Mouse (Mus musculus) kidney, embryonic 16.5 days (tissue): ENCODE measurements around the gene Cnpy2. TPM values are rescaled to one million over a fixed set of nuclear protein-coding genes. Genes with fewer than 3 reads are reported as not detected.
"Not testable (repeated sequence)": the region's sequence is repeated elsewhere in the genome, so short reads cannot be mapped to it uniquely, and the experiment has no call there.

Source experiments
- ATAC-seq: fragments of 200-750 bp; cut with Nextera tagmentation; 2 replicates; pipeline ENCODE4 v1.8.0; 2017; ENCODE audit warnings: moderate TSS enrichment; ENCODE audit not compliant: low FRiP score, low TSS enrichment
- H3K27ac ChIP-seq: fragments of 300-500 bp; sonication (generic); 2 replicates; pipeline ENCODE4 v1.5.1; 2014; ENCODE audit warnings: low read length
- H3K27me3 ChIP-seq: fragments of 300-500 bp; sonication (generic); 2 replicates; pipeline ENCODE4 v1.6.1; 2014; ENCODE audit warnings: low read length, control low read depth, mixed read lengths; ENCODE audit not compliant: insufficient read depth
- H3K36me3 ChIP-seq: fragments of 300-500 bp; sonication (generic); 2 replicates; pipeline ENCODE4 v1.6.1; 2014; ENCODE audit warnings: low read length, control low read depth, mixed read lengths; ENCODE audit not compliant: insufficient read depth
- H3K4me1 ChIP-seq: fragments of 300-500 bp; sonication (generic); 2 replicates; pipeline ENCODE4 v1.6.1; 2014; ENCODE audit warnings: low read length, control low read depth, mixed read lengths; ENCODE audit not compliant: insufficient read depth
- H3K4me2 ChIP-seq: fragments of 300-500 bp; sonication (generic); replicated peaks from 2 replicates; pipeline ENCODE4 v1.6.1; 2014; ENCODE audit warnings: low read depth, low read length
- H3K4me3 ChIP-seq: fragments of 300-500 bp; sonication (generic); 2 replicates; pipeline ENCODE4 v1.5.1; 2014; ENCODE audit warnings: mild to moderate bottlenecking, low read length
- H3K9ac ChIP-seq: fragments of 300-500 bp; sonication (generic); replicated peaks from 2 replicates; pipeline ENCODE4 v1.6.1; 2014; ENCODE audit warnings: low read length
- H3K9me3 ChIP-seq: fragments of 300-500 bp; sonication (generic); 2 replicates; pipeline ENCODE4 v1.6.1; 2016; ENCODE audit warnings: low read length, control low read depth
- WGBS: fragments of 180-500 bp; shearing (Covaris S2); extraction: QIAGEN DNeasy Blood & Tissue Kit; methylation state at CpG from one replicate; pipeline ENCODE4 v1.1.7; 2014; 5-methylcytosine and 5-hydroxymethylcytosine counted together
- polyA plus RNA-seq: library from polyadenylated mRNA; unstranded; fragments of >200 nt; fragmentation: Nextera tagmentation; extraction: Ambion mirVana; gene quantifications from 2 replicates; pipeline ENCODE4 v1.2.1, GENCODE M21; 2015

The Cnpy2 gene
- polyA plus RNA-seq = 343 and 370 TPM in 2 replicates

DNA sequence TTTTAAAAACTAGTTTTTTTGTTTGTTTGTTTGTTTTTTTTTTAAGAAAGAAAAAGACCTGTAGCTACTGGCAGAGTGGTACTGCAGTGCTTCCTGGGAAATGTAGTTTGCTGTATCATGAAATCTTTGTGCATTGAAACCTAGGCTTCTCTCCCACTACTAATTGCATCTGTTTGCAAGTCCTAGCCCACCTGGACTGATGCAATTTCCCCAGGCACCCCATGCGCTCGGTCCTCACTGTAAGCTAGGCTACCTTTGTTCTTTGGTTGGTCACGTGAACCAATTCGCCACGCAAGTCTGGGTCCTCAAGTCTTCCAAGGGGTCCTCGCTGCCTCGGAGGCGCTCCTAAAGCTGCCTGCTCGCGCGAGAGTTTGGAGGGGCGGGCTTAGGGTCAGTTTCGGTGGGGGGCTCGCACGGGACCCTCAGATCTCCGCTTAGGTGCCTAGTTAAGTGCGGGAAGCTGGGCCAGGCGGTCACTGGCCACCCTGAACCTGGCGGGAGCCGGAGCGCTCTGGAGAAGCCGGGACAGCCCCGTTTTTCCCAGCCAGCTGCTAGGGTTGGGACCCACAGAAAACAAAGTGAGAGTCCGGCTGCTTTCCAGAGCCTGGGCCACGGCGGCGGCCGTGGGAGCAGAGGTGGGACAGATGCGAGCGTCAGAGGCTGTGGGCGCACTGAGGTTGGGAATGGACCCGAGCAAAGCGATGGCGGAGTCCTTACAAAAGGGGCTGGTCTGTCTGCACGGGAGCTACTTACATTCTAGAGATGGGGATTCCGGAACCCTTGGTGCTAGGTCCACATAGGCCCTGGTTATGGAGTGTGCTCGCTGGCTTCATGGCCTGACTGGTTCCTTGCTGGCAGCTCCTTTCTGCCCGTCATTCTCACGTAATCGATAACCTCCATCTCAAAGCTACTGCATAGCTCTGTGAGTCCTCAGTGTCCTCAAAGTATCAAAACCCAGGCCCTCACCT lies at the start of gene Cnpy2:
Gene Cnpy2, plus strand, starts transcription at position 319 of the 968 bp plus-strand sequence.
- H3K4me3 ChIP-seq = peak within 1 kb of the TSS; percentile 81
- peak; percentile 97 for ATAC-seq
- peaks cover 18% of the 10 kb centered on the region for H3K4me1 ChIP-seq
- H3K36me3 ChIP-seq = peaks cover 56% of the 10 kb centered on the region
- WGBS = under 1% methylated on average over 40 of the region's 40 CpGs
- no peaks in the 10 kb centered on the region for H3K9me3 ChIP-seq
- H3K9ac ChIP-seq = peak within 1 kb of the TSS; percentile 98
- no peaks in the 10 kb centered on the region for H3K27me3 ChIP-seq
- peak within 1 kb of the TSS; percentile 91 for H3K4me2 ChIP-seq
- peak within 1 kb of the TSS; percentile 98 for H3K27ac ChIP-seq

GRCm38 (mm10) chr10:128272819-128273439 lies 49.3 kb upstream of the Cnpy2 start:
- not testable (repeated sequence) for H3K4me1 ChIP-seq, H3K4me3 ChIP-seq, H3K4me2 ChIP-seq, H3K27me3 ChIP-seq, ATAC-seq, H3K9me3 ChIP-seq, H3K27ac ChIP-seq, H3K9ac ChIP-seq
- WGBS = 88% methylated on average over 4 of the region's 7 CpGs
- H3K36me3 ChIP-seq = peaks cover 12% of the 10 kb centered on the region; the same call in 1 of the 2 replicates

GRCm38 (mm10) chr10:128275374-128275773 lies 46.9 kb upstream of the Cnpy2 start:
- 92% methylated on average over 1 of the region's 1 CpGs for WGBS
- H3K4me1 ChIP-seq, H3K4me2 ChIP-seq, H3K9ac ChIP-seq, H3K27me3 ChIP-seq, H3K4me3 ChIP-seq, H3K27ac ChIP-seq, ATAC-seq, H3K9me3 ChIP-seq: not testable (repeated sequence)
- H3K36me3 ChIP-seq = peaks cover 22% of the 10 kb centered on the region

DNA sequence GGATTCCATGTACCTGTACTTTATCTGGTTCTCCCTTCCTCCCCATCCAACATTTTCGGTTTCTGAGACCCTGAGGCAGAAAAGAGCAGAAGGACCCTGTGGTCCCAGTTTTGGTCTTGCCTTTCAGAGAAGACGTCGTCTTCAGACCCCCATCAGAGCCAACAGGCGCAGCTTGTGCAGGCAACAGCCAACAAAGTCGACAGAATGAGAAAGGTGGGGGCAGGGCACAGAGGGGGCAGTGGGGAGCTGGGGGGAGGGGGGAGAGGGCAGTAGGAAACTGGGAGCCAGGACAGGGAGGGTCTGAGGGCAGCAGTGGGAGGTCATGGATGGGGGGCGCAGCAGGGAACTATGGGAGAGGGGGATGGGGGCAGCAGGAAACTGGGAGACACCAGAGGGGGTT lies 44.1 kb upstream of the Cnpy2 start:
- H3K36me3 ChIP-seq = peaks cover 25% of the 10 kb centered on the region
- ATAC-seq = no peak
- WGBS = 58% methylated on average over 5 of the region's 6 CpGs

DNA sequence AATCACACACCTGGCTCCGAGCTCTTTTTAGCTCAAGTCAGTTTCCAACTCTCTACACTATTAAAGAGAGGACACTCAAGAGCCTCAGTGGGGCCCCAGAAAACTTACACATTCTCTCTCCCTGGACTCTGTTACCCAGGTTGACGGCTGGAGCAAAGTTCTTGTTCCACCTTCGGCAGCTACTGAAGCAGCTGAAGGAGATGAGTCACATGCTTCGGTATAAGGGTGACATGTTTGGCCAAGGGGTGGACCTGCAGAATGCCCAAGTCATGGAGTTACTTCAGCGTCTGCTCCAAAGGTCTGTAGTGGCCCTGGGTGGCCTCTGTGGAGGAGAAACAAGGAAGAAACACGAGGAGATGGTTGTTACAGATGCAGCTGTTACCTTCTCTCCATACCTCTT lies 41.3 kb upstream of the Cnpy2 start:
- H3K27ac ChIP-seq = no peak overlapping the region

More for the DNA sequence above, 44.1 kb upstream of the Cnpy2 start:
- Histone ChIP-seq H3K27me3 (no peaks in the 10 kb centered on the region), H3K4me2 (no peak overlapping the region), H3K4me1 (no peaks in the 10 kb centered on the region), H3K4me3 (no peak overlapping the region), H3K9ac (no peak overlapping the region), H3K9me3 (no peaks in the 10 kb centered on the region), H3K27ac (no peak overlapping the region)

DNA sequence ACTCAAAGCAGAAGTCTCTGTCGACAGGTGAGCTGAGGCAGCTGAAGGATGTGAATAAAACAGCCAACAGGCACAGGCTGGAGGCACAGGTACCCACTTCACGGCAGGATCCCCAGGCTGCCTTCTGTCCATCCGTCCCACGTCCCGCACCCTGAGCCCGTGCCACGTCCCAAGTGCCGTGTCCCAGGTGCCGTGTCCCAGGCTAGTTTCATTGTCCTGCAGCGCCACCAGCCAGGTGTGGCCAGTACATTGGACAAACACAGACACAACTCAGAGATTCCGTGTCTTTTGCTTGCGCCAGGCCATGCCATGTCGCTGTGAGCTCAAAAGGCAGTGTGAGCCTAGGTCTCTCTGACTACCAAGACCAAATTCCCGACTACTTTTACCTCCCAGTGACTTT lies 40.6 kb upstream of the Cnpy2 start:
- WGBS = 92% methylated on average over 14 of the region's 14 CpGs
- H3K36me3 ChIP-seq = peaks cover 37% of the 10 kb centered on the region
- no peak overlapping the region for H3K4me2 ChIP-seq
- H3K9me3 ChIP-seq = no peaks in the 10 kb centered on the region
- no peaks in the 10 kb centered on the region for H3K4me1 ChIP-seq
- no peak overlapping the region for H3K9ac ChIP-seq
- H3K27ac ChIP-seq = no peak overlapping the region
- no peak overlapping the region for H3K4me3 ChIP-seq
- no peaks in the 10 kb centered on the region for H3K27me3 ChIP-seq
- no peak for ATAC-seq

More for the DNA sequence above, 41.3 kb upstream of the Cnpy2 start:
- H3K4me2 ChIP-seq = no peak overlapping the region
- no peak for ATAC-seq
- WGBS = 83% methylated on average over 6 of the region's 6 CpGs
- H3K4me3 ChIP-seq = no peak overlapping the region
- no peaks in the 10 kb centered on the region for H3K27me3 ChIP-seq
- no peaks in the 10 kb centered on the region for H3K4me1 ChIP-seq
- H3K9me3 ChIP-seq = no peaks in the 10 kb centered on the region
- no peak overlapping the region for H3K9ac ChIP-seq
- peaks cover 38% of the 10 kb centered on the region for H3K36me3 ChIP-seq

GRCm38 (mm10) chr10:128282886-128283450 lies 39.3 kb upstream of the Cnpy2 start:
- Histone ChIP-seq H3K27me3 (no peaks in the 10 kb centered on the region), H3K9me3 (no peaks in the 10 kb centered on the region), H3K4me2 (no peak overlapping the region), H3K36me3 (peaks cover 29% of the 10 kb centered on the region), H3K4me1 (no peaks in the 10 kb centered on the region), H3K9ac (no peak overlapping the region), H3K27ac (no peak overlapping the region), H3K4me3 (no peak overlapping the region)
- 69% methylated on average over 20 of the region's 20 CpGs for WGBS
- ATAC-seq = no peak

- H3K27me3 ChIP-seq = no peaks in the 10 kb centered on the region
- H3K4me1 ChIP-seq = no peaks in the 10 kb centered on the region
- H3K4me3 ChIP-seq = no peak overlapping the region
- peak; percentile 35 for ATAC-seq
- H3K27ac ChIP-seq = no peak overlapping the region
- peaks cover 25% of the 10 kb centered on the region for H3K36me3 ChIP-seq
- H3K9me3 ChIP-seq = no peaks in the 10 kb centered on the region
- no peak overlapping the region for H3K9ac ChIP-seq
- no peak overlapping the region for H3K4me2 ChIP-seq
- 64% methylated on average over 31 of the region's 31 CpGs for WGBS
These were observed 38.4 kb upstream of the Cnpy2 start for GRCm38 (mm10) chr10:128283604-128284579.

DNA sequence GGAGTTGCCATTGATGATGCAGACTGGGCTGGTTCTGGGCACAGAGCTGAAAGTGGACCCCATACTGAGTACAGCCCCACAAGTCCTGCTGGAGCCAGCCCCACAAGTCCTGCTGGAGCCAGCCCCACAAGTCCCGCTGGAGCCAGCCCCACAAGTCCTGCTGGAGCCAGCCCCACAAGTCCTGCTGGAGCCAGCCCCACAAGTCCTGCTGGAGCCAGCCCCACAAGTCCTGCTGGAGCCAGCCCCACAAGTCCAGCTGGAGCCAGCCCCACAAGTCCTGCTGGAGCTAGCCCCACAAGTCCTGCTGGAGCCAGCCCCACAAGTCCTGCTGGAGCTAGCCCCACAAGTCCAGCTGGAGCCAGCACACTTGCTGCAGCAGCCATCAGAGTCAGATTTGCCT lies 31.7 kb upstream of the Cnpy2 start:
- not testable (repeated sequence) for ATAC-seq

More for the DNA sequence above, 31.7 kb upstream of the Cnpy2 start:
- not testable (repeated sequence) for H3K4me2 ChIP-seq, H3K9me3 ChIP-seq, H3K4me3 ChIP-seq, H3K4me1 ChIP-seq, H3K9ac ChIP-seq, H3K27me3 ChIP-seq, H3K27ac ChIP-seq
- WGBS = 83% methylated on average over 1 of the region's 1 CpGs
- peaks cover 30% of the 10 kb centered on the region for H3K36me3 ChIP-seq
